Comparison of ENCODE assay signal across 20 mouse cellular contexts in the genomic region with DNA sequence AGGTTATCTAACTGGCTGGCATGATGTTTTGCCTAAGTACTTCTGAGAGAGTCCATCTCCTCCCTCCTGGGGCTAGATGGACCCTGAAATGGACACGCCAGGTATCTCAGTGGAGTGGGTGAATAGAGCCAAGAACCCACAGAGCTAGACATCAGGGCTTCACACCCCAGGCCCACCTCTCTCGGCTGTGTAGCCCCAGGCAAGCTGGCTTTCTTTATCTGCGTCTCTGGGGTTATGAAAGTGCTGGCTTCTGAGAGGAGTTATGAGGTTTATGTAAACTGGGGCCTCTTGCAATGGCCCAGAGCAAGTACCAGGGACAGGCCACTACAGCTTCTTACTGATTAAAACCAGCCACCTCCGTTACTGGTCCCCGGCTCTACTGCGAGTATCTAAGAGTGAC. TPM values are rescaled to one million over a fixed set of nuclear protein-coding genes. Genes with fewer than 3 reads are reported as not detected.
DNase-seq lines count a peak whose midpoint lies in the region; ATAC-seq and TF ChIP-seq lines count a peak whose summit lies in the region.
"Had no signal": no experiment of that assay in that cellular context is flagged by ENCODE, and none has a peak within 500 bp of the region (broad histone marks: within the 10 kb centered on the region; RNA-seq: fewer than 3 reads in every experiment).

No protein-coding gene starts in this region.

- H3K9ac ChIP-seq in stomach, postnatal 0 days (ENCODE audit: low read length), result no peak overlapping the region
- H3K9ac ChIP-seq in hindbrain, embryonic 16.5 days (ENCODE audit: low read depth, low read length), result no peak overlapping the region
- H3K9ac ChIP-seq: embryonic facial prominence, embryonic 12.5 days; forebrain, embryonic 15.5 days had no signal

- no peak for ATAC-seq in stomach, postnatal 0 days (ENCODE audit: low FRiP score, low TSS enrichment)
- ATAC-seq in hindbrain, embryonic 16.5 days, result no peak
- ATAC-seq: CD4-positive, CD25-positive, alpha-beta regulatory T cell, adult 4 months; forebrain, embryonic 15.5 days; inflammation-experienced regulatory T-cells, adult 6 months; lung, postnatal 0 days had no signal

- H3K9me3 ChIP-seq in limb, embryonic 10.5 days (replicated peaks), result no peaks in the 10 kb centered on the region
- no peaks in the 10 kb centered on the region for H3K9me3 ChIP-seq in stomach, postnatal 0 days (ENCODE audit: control insufficient read depth, low read length)
- no peaks in the 10 kb centered on the region for H3K9me3 ChIP-seq in hindbrain, embryonic 16.5 days (ENCODE audit: control insufficient read depth, low read length)
- H3K9me3 ChIP-seq: embryonic facial prominence, embryonic 12.5 days; forebrain, embryonic 15.5 days; hindbrain, embryonic 12.5 days; midbrain, embryonic 10.5 days had no signal

- peak overlapping the region; percentile 95 for H3K27ac ChIP-seq in gastrocnemius, adult 2 months
- H3K27ac ChIP-seq in left cerebral cortex, adult 2 months, result peak overlapping the region; percentile 20
- H3K27ac ChIP-seq in limb, embryonic 10.5 days, result peak overlapping the region; percentile 56; the same call in 1 of the 2 replicates
- H3K27ac ChIP-seq in stomach, postnatal 0 days (replicated peaks), result peak overlapping the region; percentile 90; the same call in 1 of the 2 replicates
- H3K27ac ChIP-seq in hindbrain, embryonic 16.5 days (ENCODE audit: low read depth, low read length), result no peak overlapping the region
- H3K27ac ChIP-seq: embryonic facial prominence, embryonic 12.5 days; hindbrain, embryonic 12.5 days; macrophage; midbrain, embryonic 10.5 days had no signal

- H3K27me3 ChIP-seq in limb, embryonic 10.5 days (ENCODE audit: low read depth, poor library complexity, severe bottlenecking), result no peaks in the 10 kb centered on the region
- no peaks in the 10 kb centered on the region for H3K27me3 ChIP-seq in stomach, postnatal 0 days (ENCODE audit: control insufficient read depth, insufficient read depth, low read length)
- H3K27me3 ChIP-seq in hindbrain, embryonic 16.5 days (replicated peaks; ENCODE audit: control insufficient read depth, insufficient read depth, low read length), result no peaks in the 10 kb centered on the region
- H3K27me3 ChIP-seq: embryonic facial prominence, embryonic 12.5 days; forebrain, embryonic 15.5 days had no signal

- TF ChIP-seq CTCF in gastrocnemius, adult 2 months (IDR thresholded peaks at IDR 0.05), result no peak
- TF ChIP-seq CTCF in left cerebral cortex, adult 2 months (IDR thresholded peaks at IDR 0.05), result no peak
- TF ChIP-seq CTCF in stomach, postnatal 0 days (IDR thresholded peaks at IDR 0.05; ENCODE audit: low read depth), result no peak

- peaks cover 55% of the 10 kb centered on the region for H3K4me1 ChIP-seq in limb, embryonic 10.5 days
- H3K4me1 ChIP-seq in stomach, postnatal 0 days (replicated peaks; ENCODE audit: control insufficient read depth, insufficient read depth), result peaks cover 9% of the 10 kb centered on the region
- H3K4me1 ChIP-seq in hindbrain, embryonic 16.5 days (ENCODE audit: control insufficient read depth, insufficient read depth, low read depth, low read length), result peaks cover 17% of the 10 kb centered on the region

- peak overlapping the region; percentile 48 for H3K4me3 ChIP-seq in gastrocnemius, adult 2 months
- H3K4me3 ChIP-seq in left cerebral cortex, adult 2 months, result no peak overlapping the region
- H3K4me3 ChIP-seq in limb, embryonic 10.5 days, result no peak overlapping the region
- H3K4me3 ChIP-seq in stomach, postnatal 0 days (ENCODE audit: low read depth, low read length), result no peak overlapping the region
- no peak overlapping the region for H3K4me3 ChIP-seq in hindbrain, embryonic 16.5 days (ENCODE audit: low read length)
- H3K4me3 ChIP-seq: embryonic facial prominence, embryonic 12.5 days; forebrain, embryonic 15.5 days; hindbrain, embryonic 12.5 days; midbrain, embryonic 10.5 days had no signal

- no peaks in the 10 kb centered on the region for H3K36me3 ChIP-seq in limb, embryonic 10.5 days
- H3K36me3 ChIP-seq in stomach, postnatal 0 days (ENCODE audit: control insufficient read depth, insufficient read depth, low read length), result no peaks in the 10 kb centered on the region
- H3K36me3 ChIP-seq in hindbrain, embryonic 16.5 days (ENCODE audit: control insufficient read depth, insufficient read depth, low read length), result no peaks in the 10 kb centered on the region
- H3K36me3 ChIP-seq: embryonic facial prominence, embryonic 12.5 days; forebrain, embryonic 15.5 days; hindbrain, embryonic 12.5 days; midbrain, embryonic 10.5 days had no signal

- no peak for DNase-seq in gastrocnemius, adult 2 months
- DNase-seq in gastrocnemius, postnatal 14 days, result no peak
- DNase-seq in left cerebral cortex, adult 2 months (ENCODE audit: extremely low spot score in 1 of 2, low spot score in 2 of 2), result no peak
- DNase-seq in left cerebral cortex, postnatal 25 days (ENCODE audit: low spot score in 2 of 2), result no peak
- no peak for DNase-seq in limb, embryonic 10.5 days (ENCODE audit: low spot score)
- DNase-seq in stomach, postnatal 0 days (ENCODE audit: low spot score), result no peak
- DNase-seq: adrenal gland, postnatal 36 days; kidney, adult 18-20 months; kidney, postnatal 4 days had no signal

- WGBS in limb, embryonic 10.5 days, result 79% methylated on average over 6 of the region's 6 CpGs
- 73% methylated on average over 6 of the region's 6 CpGs for WGBS in stomach, postnatal 0 days
- 74% methylated on average over 6 of the region's 6 CpGs for WGBS in hindbrain, embryonic 16.5 days

- TF ChIP-seq EP300 in stomach, postnatal 0 days (optimal IDR thresholded peaks at IDR 0.05), result no peak

- no peak overlapping the region for H3K4me2 ChIP-seq in stomach, postnatal 0 days (replicated peaks; ENCODE audit: low read depth)
- H3K4me2 ChIP-seq in hindbrain, embryonic 16.5 days (ENCODE audit: low read length), result no peak overlapping the region
- H3K4me2 ChIP-seq: embryonic facial prominence, embryonic 12.5 days; forebrain, embryonic 15.5 days; hindbrain, embryonic 12.5 days had no signal

- intact Hi-C loops in gastrocnemius, adult 2 months (cut with DNase I), result loop anchor here (1.0 kb wide), 1 partner anchor 12 kb away; a partner anchor contains a TSS
- intact Hi-C loops in gastrocnemius, postnatal 14 days (cut with DNase I; ENCODE audit: low total_unique reads), result no loop called here
- intact Hi-C loops in left cerebral cortex, adult 2 months (cut with DNase I), result no loop called here
- intact Hi-C loops in left cerebral cortex, postnatal 25 days (cut with DNase I), result no loop called here

RNA-seq across cellular contexts. Expression of a gene that starts 12.7 kb away (rescaled TPM):
- total RNA-seq in gastrocnemius, adult 2 months (2021), result 10 to 100 TPM; 30.9 to 84.2 TPM
- 100 to 1,000 TPM in 1 of 2 experiments, 10 to 100 TPM in 1; 91.4 to 128 TPM for total RNA-seq in gastrocnemius, postnatal 14 days (2021)
- under 1 TPM; 0.38 to 0.47 TPM for total RNA-seq in left cerebral cortex, adult 2 months (2021)
- total RNA-seq in left cerebral cortex, postnatal 25 days (2021), result under 1 TPM; 0.32 to 0.44 TPM
- not detected in 2 replicates for polyA plus RNA-seq in limb, embryonic 10.5 days (2016; fragmentation: Nextera tagmentation; extraction: Ambion mirVana)
- polyA plus RNA-seq in stomach, postnatal 0 days (2015; fragmentation: Nextera tagmentation; extraction: Ambion mirVana), result 0.13 and 0.16 TPM in 2 replicates
- 0.27 and 0.31 TPM in 2 replicates for polyA plus RNA-seq in hindbrain, embryonic 16.5 days (2015; fragmentation: Nextera tagmentation; extraction: Ambion mirVana)
- total RNA-seq: midbrain, postnatal 0 days; neutrophil, adult 5-6 weeks had no signal
- polyA plus RNA-seq: CD4-positive, CD25-positive, alpha-beta regulatory T cell, adult 4 months; inflammation-experienced regulatory T-cells, adult 6 months; macrophage; midbrain, embryonic 10.5 days; midbrain, postnatal 0 days had no signal

RNA-seq across cellular contexts. Expression of a gene that starts 21.2 kb away (rescaled TPM):
- total RNA-seq in gastrocnemius, adult 2 months (2021), result 100 to 1,000 TPM; 405 to 424 TPM
- 100 to 1,000 TPM; 342 TPM for total RNA-seq in gastrocnemius, postnatal 14 days (2021)
- total RNA-seq in left cerebral cortex, adult 2 months (2021), result 100 to 1,000 TPM; 215 to 245 TPM
- total RNA-seq in left cerebral cortex, postnatal 25 days (2021), result 100 to 1,000 TPM; 215 to 241 TPM
- polyA plus RNA-seq in limb, embryonic 10.5 days (2016; fragmentation: Nextera tagmentation; extraction: Ambion mirVana), result 400 and 433 TPM in 2 replicates
- 234 and 250 TPM in 2 replicates for polyA plus RNA-seq in stomach, postnatal 0 days (2015; fragmentation: Nextera tagmentation; extraction: Ambion mirVana)
- 343 and 396 TPM in 2 replicates for polyA plus RNA-seq in hindbrain, embryonic 16.5 days (2015; fragmentation: Nextera tagmentation; extraction: Ambion mirVana)

RNA-seq across cellular contexts. Expression of a gene that starts 49.4 kb away (rescaled TPM):
- total RNA-seq in gastrocnemius, adult 2 months (2021), result 10 to 100 TPM; 22.4 to 23.9 TPM
- 10 to 100 TPM; 17.8 to 18.0 TPM for total RNA-seq in gastrocnemius, postnatal 14 days (2021)
- total RNA-seq in left cerebral cortex, adult 2 months (2021), result 10 to 100 TPM; 45.3 to 45.7 TPM
- 10 to 100 TPM; 39.9 to 44.1 TPM for total RNA-seq in left cerebral cortex, postnatal 25 days (2021)
- polyA plus RNA-seq in limb, embryonic 10.5 days (2016; fragmentation: Nextera tagmentation; extraction: Ambion mirVana), result 17.9 and 20.2 TPM in 2 replicates
- 9.6 and 9.9 TPM in 2 replicates for polyA plus RNA-seq in stomach, postnatal 0 days (2015; fragmentation: Nextera tagmentation; extraction: Ambion mirVana)
- polyA plus RNA-seq in hindbrain, embryonic 16.5 days (2015; fragmentation: Nextera tagmentation; extraction: Ambion mirVana), result 11.1 and 17.7 TPM in 2 replicates

Comparison
In these comparisons a context has a peak if more than half of its experiments do, and no peak if none do; other contexts are left out.
1. RNA of a gene that starts 12.7 kb away (total RNA-seq): 91.4 to 128 TPM in gastrocnemius, postnatal 14 days and 30.9 to 84.2 TPM in gastrocnemius, adult 2 months; 0.38 to 0.47 TPM in left cerebral cortex, adult 2 months and 0.32 to 0.44 TPM in left cerebral cortex, postnatal 25 days; every median in the first group is over 10 times any median in the second.